Mouse (Mus musculus) megakaryocyte, embryonic 14.5 days (primary cell): ENCODE data around the gene Zscan4c. TPM values are rescaled to one million over a fixed set of nuclear protein-coding genes. Genes with fewer than 3 reads are reported as not detected.
"Not testable (repeated sequence)": the region's sequence is repeated elsewhere in the genome, so short reads cannot be mapped to it uniquely, and the experiment has no call there.

Experiments
- H3K27me3 ChIP-seq: replicated peaks from 2 replicates; pipeline ENCODE3; 2012; ENCODE audit warnings: inconsistent platforms
- H3K36me3 ChIP-seq: replicated peaks from 2 replicates; pipeline ENCODE3; 2012; ENCODE audit warnings: low read length, inconsistent platforms, mixed read lengths
- H3K4me1 ChIP-seq: 2 replicates; pipeline ENCODE4 v1.6.1; 2012; ENCODE audit warnings: inconsistent platforms
- H3K4me3 ChIP-seq: replicated peaks from 2 replicates; pipeline ENCODE3; 2012; ENCODE audit warnings: moderate library complexity, mild to moderate bottlenecking, inconsistent platforms
- H3K9me3 ChIP-seq: 2 replicates; pipeline ENCODE4 v1.6.1; 2012; ENCODE audit warnings: inconsistent platforms
- polyA plus RNA-seq: library from polyadenylated mRNA; stranded (reverse); fragments of >175 nt; gene quantifications from 2 replicates; pipeline ENCODE4 v1.2.3, GENCODE M21; 2012; ENCODE audit warnings: low replicate concordance; ENCODE audit not compliant: insufficient read depth

Zscan4c gene
- not detected in 2 replicates for polyA plus RNA-seq

DNA sequence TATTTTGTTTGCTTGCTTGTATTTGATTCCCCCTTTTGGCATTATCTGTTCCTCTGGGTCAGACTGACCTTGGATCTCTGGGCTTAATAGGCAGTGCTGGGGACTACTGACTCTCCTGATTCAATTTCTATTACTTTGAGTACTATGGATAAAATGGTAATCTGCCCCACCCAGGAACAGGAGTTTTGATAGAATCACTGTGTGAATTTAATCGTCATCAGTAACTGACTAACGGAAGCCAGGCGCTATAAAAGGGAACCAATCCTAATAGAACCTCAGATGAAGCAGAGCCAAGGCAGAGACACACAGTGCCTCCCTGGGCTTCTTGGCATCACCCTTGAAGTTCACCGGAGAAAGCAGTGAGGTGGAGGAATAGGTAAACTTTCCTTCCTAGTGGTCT is at the start of gene Zscan4c:
TSS of gene Zscan4c (plus strand) at position 301 of the 400 bp plus-strand sequence.
- not testable (repeated sequence) for H3K27me3 ChIP-seq, H3K36me3 ChIP-seq, H3K4me1 ChIP-seq, H3K9me3 ChIP-seq, H3K4me3 ChIP-seq

Other genes starting within 250 kb of the Zscan4c start
- gene Zscan4b, start 100.7 kb upstream of the Zscan4c start, polyA plus RNA-seq: not detected in 2 replicates
- not detected in 2 replicates for gene Zscan4-ps1, start 63.9 kb downstream of the Zscan4c start, polyA plus RNA-seq
- not detected in 2 replicates for gene Zscan4d, start 160.4 kb downstream of the Zscan4c start, polyA plus RNA-seq